ENCODE assay signal across 9 mouse cellular contexts in the genomic region with DNA sequence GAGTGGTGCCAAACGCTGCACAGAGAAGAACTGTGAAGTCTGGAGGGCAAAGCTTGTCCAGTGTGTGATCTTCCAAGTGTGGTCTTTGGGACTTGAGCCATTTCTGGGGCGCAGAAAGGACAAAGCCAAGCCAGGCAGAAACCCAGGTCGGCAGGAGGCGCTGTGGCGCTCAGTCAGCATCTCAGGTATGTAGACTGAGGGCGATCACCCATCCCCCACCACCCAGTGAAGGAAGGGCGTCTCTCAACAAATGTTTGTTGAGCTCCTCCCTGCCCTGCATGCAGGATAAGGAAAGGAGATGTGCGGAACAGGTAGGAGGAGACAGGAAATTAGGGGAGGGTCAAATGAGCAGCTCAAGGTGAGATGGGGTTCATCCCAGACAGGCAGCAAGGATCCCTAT. TPM values are rescaled to one million over a fixed set of nuclear protein-coding genes. Genes with fewer than 3 reads are reported as not detected.
DNase-seq lines count a peak whose midpoint lies in the region; ATAC-seq and TF ChIP-seq lines count a peak whose summit lies in the region.
"Had no signal": no experiment of that assay in that cellular context is flagged by ENCODE, and none has a peak within 500 bp of the region (broad histone marks: within the 10 kb centered on the region; RNA-seq: fewer than 3 reads in every experiment).

No protein-coding gene starts in this region.

- DNase-seq in hindbrain, embryonic 11.5 days (ENCODE audit: low spot score), result peak; percentile 56
- DNase-seq in c-Kit-positive CD71-positive TER-119-negative erythroid progenitor cells, embryonic 14.5 days (ENCODE audit: low read depth), result peak; percentile 62
- no peak for DNase-seq in frontal cortex, adult 2 months (ENCODE audit: extremely low spot score in 1 of 2, low spot score in 1 of 2)
- no peak for DNase-seq in layer of hippocampus, postnatal 14 days (ENCODE audit: low spot score in 2 of 2)
- no peak for DNase-seq in neural tube, embryonic 10.5 days (ENCODE audit: extremely low spot score, low spot score)

- peak; percentile 73; the same call in 1 of the 2 replicates for TF ChIP-seq EP300 in ES-Bruce4 (IDR thresholded peaks at IDR 0.05; ENCODE audit: insufficient read depth, low read depth, low read length)

- no peaks in the 10 kb centered on the region for H3K36me3 ChIP-seq in hindbrain, embryonic 11.5 days (ENCODE audit: control insufficient read depth, insufficient read depth, low read length)
- no peaks in the 10 kb centered on the region for H3K36me3 ChIP-seq in hindbrain, embryonic 16.5 days (ENCODE audit: control insufficient read depth, insufficient read depth, low read length)
- H3K36me3 ChIP-seq in ES-Bruce4 (ENCODE audit: control insufficient read depth, insufficient read depth, low read length, poor library complexity, severe bottlenecking), result no peaks in the 10 kb centered on the region
- no peaks in the 10 kb centered on the region for H3K36me3 ChIP-seq in liver, embryonic 12.5 days

- no peak for TF ChIP-seq POLR2A in ES-Bruce4 (IDR thresholded peaks at IDR 0.05; ENCODE audit: insufficient read depth, low read length)

- 0 out of 2 replicates have a peak, but pooled peaks cover 6% of the 10 kb centered on the region for H3K4me1 ChIP-seq in hindbrain, embryonic 11.5 days (replicated peaks; ENCODE audit: control insufficient read depth, insufficient read depth, low read length)
- H3K4me1 ChIP-seq in hindbrain, embryonic 16.5 days (ENCODE audit: control insufficient read depth, insufficient read depth, low read depth, low read length), result peaks cover 8% of the 10 kb centered on the region
- peaks cover 7% of the 10 kb centered on the region for H3K4me1 ChIP-seq in ES-Bruce4 (ENCODE audit: control insufficient read depth, insufficient read depth, low read length)
- H3K4me1 ChIP-seq in liver, embryonic 12.5 days, result peaks cover 75% of the 10 kb centered on the region

- H3K27ac ChIP-seq in hindbrain, embryonic 11.5 days (ENCODE audit: low read depth, low read length), result no peak overlapping the region
- H3K27ac ChIP-seq in hindbrain, embryonic 16.5 days (ENCODE audit: low read depth, low read length), result no peak overlapping the region
- 0 out of 2 replicates have a peak overlapping the region, but pooled peaks have one; percentile 2 for H3K27ac ChIP-seq in ES-Bruce4 (ENCODE audit: insufficient read depth, low read length)
- H3K27ac ChIP-seq in liver, embryonic 12.5 days, result peak overlapping the region; percentile 46; the same call in 1 of the 2 replicates

- no peak overlapping the region for H3K4me2 ChIP-seq in hindbrain, embryonic 11.5 days (replicated peaks; ENCODE audit: low read depth, low read length)
- H3K4me2 ChIP-seq in hindbrain, embryonic 16.5 days (ENCODE audit: low read length), result no peak overlapping the region
- peak overlapping the region; percentile 35 for H3K4me2 ChIP-seq in liver, embryonic 12.5 days

- no peak for ATAC-seq in hindbrain, embryonic 11.5 days (ENCODE audit: low FRiP score)
- ATAC-seq in hindbrain, embryonic 16.5 days, result no peak
- ATAC-seq in liver, embryonic 12.5 days, result 0 out of 2 replicates have a peak, but pooled peaks have one; percentile 16

- 7% methylated on average over 8 of the region's 8 CpGs for WGBS in hindbrain, embryonic 11.5 days
- 11% methylated on average over 8 of the region's 8 CpGs for WGBS in hindbrain, embryonic 16.5 days
- WGBS in liver, embryonic 12.5 days (ENCODE audit: insufficient replicate concordance), result 6% methylated on average over 8 of the region's 8 CpGs

- peaks cover 33% of the 10 kb centered on the region for H3K27me3 ChIP-seq in hindbrain, embryonic 11.5 days (ENCODE audit: control insufficient read depth, insufficient read depth, low read length)
- H3K27me3 ChIP-seq in hindbrain, embryonic 16.5 days (replicated peaks; ENCODE audit: control insufficient read depth, insufficient read depth, low read length), result 0 out of 2 replicates have a peak, but pooled peaks cover 3% of the 10 kb centered on the region
- H3K27me3 ChIP-seq in ES-Bruce4 (ENCODE audit: control insufficient read depth, insufficient read depth, low read length, poor library complexity, severe bottlenecking), result no peaks in the 10 kb centered on the region
- H3K27me3 ChIP-seq in liver, embryonic 12.5 days (replicated peaks), result peaks cover 64% of the 10 kb centered on the region

- H3K9me3 ChIP-seq in hindbrain, embryonic 11.5 days (ENCODE audit: control insufficient read depth, low read length), result no peaks in the 10 kb centered on the region
- H3K9me3 ChIP-seq in hindbrain, embryonic 16.5 days (ENCODE audit: control insufficient read depth, low read length), result no peaks in the 10 kb centered on the region
- H3K9me3 ChIP-seq in ES-Bruce4 (replicated peaks; ENCODE audit: control insufficient read depth, insufficient read depth, low read length, poor library complexity, severe bottlenecking), result no peaks in the 10 kb centered on the region
- no peaks in the 10 kb centered on the region for H3K9me3 ChIP-seq in liver, embryonic 12.5 days (replicated peaks)
- H3K9me3 ChIP-seq: megakaryocyte, embryonic 14.5 days had no signal

- peak; percentile 94 for TF ChIP-seq CTCF in ES-Bruce4 (IDR thresholded peaks at IDR 0.05; ENCODE audit: low read depth, low read length)

- no peak overlapping the region for H3K4me3 ChIP-seq in hindbrain, embryonic 11.5 days (ENCODE audit: low read depth, low read length)
- no peak overlapping the region for H3K4me3 ChIP-seq in hindbrain, embryonic 16.5 days (ENCODE audit: low read length)
- peak overlapping the region; percentile 32 for H3K4me3 ChIP-seq in ES-Bruce4 (ENCODE audit: low read depth, low read length)
- no peak overlapping the region for H3K4me3 ChIP-seq in liver, embryonic 12.5 days
- H3K4me3 ChIP-seq: megakaryocyte, embryonic 14.5 days had no signal

- H3K9ac ChIP-seq in hindbrain, embryonic 11.5 days (ENCODE audit: low read depth, low read length), result no peak overlapping the region
- H3K9ac ChIP-seq in hindbrain, embryonic 16.5 days (ENCODE audit: low read depth, low read length), result no peak overlapping the region
- H3K9ac ChIP-seq in ES-Bruce4 (ENCODE audit: low read depth, poor library complexity, severe bottlenecking), result no peak overlapping the region
- no peak overlapping the region for H3K9ac ChIP-seq in liver, embryonic 12.5 days

RNA-seq across cellular contexts. Expression of a gene that starts 24.8 kb away (rescaled TPM):
- 2.0 and 4.2 TPM in 2 replicates for polyA plus RNA-seq in hindbrain, embryonic 11.5 days (2014; fragmentation: Nextera tagmentation; extraction: Ambion mirVana)
- polyA plus RNA-seq in hindbrain, embryonic 16.5 days (2015; fragmentation: Nextera tagmentation; extraction: Ambion mirVana), result 8.1 and 9.0 TPM in 2 replicates
- 3.2 and 3.9 TPM in 2 replicates for polyA plus RNA-seq in ES-Bruce4 (2011; ENCODE audit: insufficient read depth, insufficient read length, low read depth, missing spikeins)
- polyA plus RNA-seq in liver, embryonic 12.5 days (2016; fragmentation: Nextera tagmentation; extraction: Ambion mirVana), result 0.02 and 0.13 TPM in 2 replicates
- 33.1 and 35.7 TPM in 2 replicates for polyA plus RNA-seq in frontal cortex, adult 2 months (2012; rRNA removed)
- total RNA-seq in layer of hippocampus, postnatal 14 days (2021), result 10 to 100 TPM; 19.5 to 24.2 TPM

RNA-seq across cellular contexts. Expression of a gene that starts 34.2 kb away (rescaled TPM):
- 1.6 and 1.9 TPM in 2 replicates for polyA plus RNA-seq in hindbrain, embryonic 11.5 days (2014; fragmentation: Nextera tagmentation; extraction: Ambion mirVana)
- 9.8 and 11.4 TPM in 2 replicates for polyA plus RNA-seq in hindbrain, embryonic 16.5 days (2015; fragmentation: Nextera tagmentation; extraction: Ambion mirVana)
- 0.30 and 0.43 TPM in 2 replicates for polyA plus RNA-seq in ES-Bruce4 (2011; ENCODE audit: insufficient read depth, insufficient read length, low read depth, missing spikeins)
- 0.06 and 0.10 TPM in 2 replicates for polyA plus RNA-seq in liver, embryonic 12.5 days (2016; fragmentation: Nextera tagmentation; extraction: Ambion mirVana)
- 26.2 and 26.8 TPM in 2 replicates for polyA plus RNA-seq in frontal cortex, adult 2 months (2012; rRNA removed)
- 1 to 10 TPM; 2.6 to 2.9 TPM for total RNA-seq in layer of hippocampus, postnatal 14 days (2021)

RNA-seq across cellular contexts. Expression of a gene that starts 36.5 kb away (rescaled TPM):
- 9.7 and 10.8 TPM in 2 replicates for polyA plus RNA-seq in hindbrain, embryonic 11.5 days (2014; fragmentation: Nextera tagmentation; extraction: Ambion mirVana)
- 17.5 and 18.7 TPM in 2 replicates for polyA plus RNA-seq in hindbrain, embryonic 16.5 days (2015; fragmentation: Nextera tagmentation; extraction: Ambion mirVana)
- 8.1 and 11.0 TPM in 2 replicates for polyA plus RNA-seq in ES-Bruce4 (2011; ENCODE audit: insufficient read depth, insufficient read length, low read depth, missing spikeins)
- 4.9 and 5.0 TPM in 2 replicates for polyA plus RNA-seq in liver, embryonic 12.5 days (2016; fragmentation: Nextera tagmentation; extraction: Ambion mirVana)
- polyA plus RNA-seq in frontal cortex, adult 2 months (2012; rRNA removed), result 31.9 and 39.1 TPM in 2 replicates
- total RNA-seq in layer of hippocampus, postnatal 14 days (2021), result 10 to 100 TPM; 16.1 to 18.5 TPM

Comparison
In these comparisons a context has a peak if more than half of its experiments do, and no peak if none do; other contexts are left out.
1. DNase-seq: peak in hindbrain, embryonic 11.5 days (single experiment) and c-Kit-positive CD71-positive TER-119-negative erythroid progenitor cells, embryonic 14.5 days (single experiment); none in frontal cortex, adult 2 months (0 of 2), layer of hippocampus, postnatal 14 days (0 of 2) and neural tube, embryonic 10.5 days (single experiment).
2. H3K27ac ChIP-seq: peak in ES-Bruce4 (single experiment) and liver, embryonic 12.5 days (single experiment); none in hindbrain, embryonic 11.5 days (single experiment) and hindbrain, embryonic 16.5 days (single experiment).